Mouse (Mus musculus): ENCODE data around the gene Tbx10. TPM values are rescaled to one million over a fixed set of nuclear protein-coding genes. Genes with fewer than 3 reads are reported as not detected.

Tbx10 gene
- not detected in 2 replicates for polyA plus RNA-seq (2016; fragmentation: Nextera tagmentation; extraction: Ambion mirVana)

- Histone ChIP-seq H3K36me3 (no peaks in the 10 kb centered on the region), H3K27ac (no peak within 1 kb of the TSS), H3K4me3 (no peak within 1 kb of the TSS), H3K9ac (0 out of 2 replicates have a peak within 1 kb of the TSS, but pooled peaks have one; percentile 2), H3K4me2 (replicated peaks) (no peak within 1 kb of the TSS), H3K9me3 (no peaks in the 10 kb centered on the region), H3K4me1 (no peaks in the 10 kb centered on the region; the same call in 1 of the 2 replicates), H3K27me3 (no peaks in the 10 kb centered on the region)
- no peak for ATAC-seq (ENCODE audit: insufficient number of reproducible peaks, insufficient read depth, low FRiP score, low TSS enrichment)
- 62% methylated on average over 5 of the region's 5 CpGs for WGBS
Measured at GRCm38 (mm10) chr19:3992416-3992815, at the start of gene Tbx10. Gene Tbx10 (plus strand): TSS chr19:3992752.

GRCm38 (mm10) chr19:3942986-3943735 lies 49.4 kb upstream of the Tbx10 start:
- H3K4me2 ChIP-seq (replicated peaks), result 0 out of 2 replicates have a peak overlapping the region, but pooled peaks have one; percentile 20
- WGBS, result 17% methylated on average over 27 of the region's 27 CpGs
- H3K4me1 ChIP-seq, result no peaks in the 10 kb centered on the region
- H3K27ac ChIP-seq, result no peak overlapping the region
- H3K9ac ChIP-seq, result no peak overlapping the region
- H3K27me3 ChIP-seq, result no peaks in the 10 kb centered on the region
- H3K4me3 ChIP-seq, result no peak overlapping the region
- no peaks in the 10 kb centered on the region for H3K9me3 ChIP-seq
- no peak for ATAC-seq (ENCODE audit: insufficient number of reproducible peaks, insufficient read depth, low FRiP score, low TSS enrichment)
- H3K36me3 ChIP-seq, result no peaks in the 10 kb centered on the region

DNA sequence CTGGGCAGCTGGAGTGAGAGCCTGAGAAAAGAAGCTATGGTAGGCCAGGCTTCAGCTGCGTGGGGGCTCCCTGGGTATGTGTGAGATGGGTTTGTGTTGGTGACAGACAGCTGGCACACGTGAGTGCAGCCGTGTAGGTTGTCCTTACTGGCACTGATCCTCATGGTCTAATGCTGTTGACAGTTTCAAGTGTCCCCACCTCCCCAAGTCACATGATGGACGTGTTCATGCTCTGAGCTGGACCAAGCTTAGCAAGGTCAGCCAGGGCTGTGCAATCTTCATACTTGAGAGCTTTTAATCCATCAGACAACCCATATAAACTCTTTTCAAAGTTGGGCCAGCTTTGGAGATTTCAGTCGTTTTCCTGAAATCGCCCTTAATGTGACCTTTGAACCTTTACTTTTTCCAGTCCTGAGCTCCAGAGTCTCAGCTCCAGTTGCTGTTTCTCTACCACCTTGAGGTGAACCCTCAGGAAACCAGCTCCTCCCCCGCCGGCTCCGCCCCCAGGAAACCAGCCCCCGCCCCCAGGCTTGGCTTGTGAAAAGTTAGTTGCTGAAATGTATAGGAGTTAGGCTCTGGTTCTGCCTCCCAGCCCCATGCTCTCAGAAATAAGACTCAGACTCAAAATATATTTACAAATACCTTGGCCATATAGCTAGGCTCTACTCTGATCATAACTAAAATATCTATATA lies 46.5 kb upstream of the Tbx10 start:
- Histone ChIP-seq H3K27me3 (no peaks in the 10 kb centered on the region), H3K36me3 (no peaks in the 10 kb centered on the region), H3K4me1 (no peaks in the 10 kb centered on the region), H3K9ac (no peak overlapping the region), H3K9me3 (no peaks in the 10 kb centered on the region), H3K4me3 (no peak overlapping the region), H3K4me2 (replicated peaks) (no peak overlapping the region), H3K27ac (no peak overlapping the region)
- no peak for ATAC-seq (ENCODE audit: insufficient number of reproducible peaks, insufficient read depth, low FRiP score, low TSS enrichment)
- WGBS, result 32% methylated on average over 10 of the region's 10 CpGs

GRCm38 (mm10) chr19:3946715-3947114 lies 45.8 kb upstream of the Tbx10 start:
- no peak overlapping the region for H3K9ac ChIP-seq
- H3K9me3 ChIP-seq, result no peaks in the 10 kb centered on the region
- ATAC-seq (ENCODE audit: insufficient number of reproducible peaks, insufficient read depth, low FRiP score, low TSS enrichment), result no peak
- H3K27ac ChIP-seq, result no peak overlapping the region
- 18% methylated on average over 2 of the region's 2 CpGs for WGBS
- no peak overlapping the region for H3K4me2 ChIP-seq (replicated peaks)
- no peaks in the 10 kb centered on the region for H3K4me1 ChIP-seq
- no peaks in the 10 kb centered on the region for H3K27me3 ChIP-seq
- H3K36me3 ChIP-seq, result no peaks in the 10 kb centered on the region
- no peak overlapping the region for H3K4me3 ChIP-seq

DNA sequence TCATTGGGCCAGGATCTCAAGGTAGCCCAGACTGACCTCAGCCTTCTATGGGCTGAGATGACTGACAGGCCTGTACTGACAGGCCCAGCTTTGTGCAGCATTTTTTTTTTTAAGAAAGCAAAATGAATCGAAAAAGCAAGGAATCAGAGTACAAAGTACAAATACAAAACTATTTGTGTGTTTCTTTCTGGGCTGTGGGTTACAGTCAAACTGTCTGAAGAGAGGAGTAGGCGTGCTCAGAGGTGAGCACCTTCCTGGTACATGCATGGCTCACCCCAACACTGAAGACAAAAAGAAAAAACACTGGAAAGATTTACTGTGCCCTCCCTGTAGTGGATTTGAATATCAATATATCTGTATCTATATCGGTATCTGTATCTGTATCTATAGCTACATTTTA lies 44.7 kb upstream of the Tbx10 start:
- WGBS, result 72% methylated on average over 3 of the region's 3 CpGs
- no peak for ATAC-seq (ENCODE audit: insufficient number of reproducible peaks, insufficient read depth, low FRiP score, low TSS enrichment)
- H3K4me3 ChIP-seq, result no peak overlapping the region

GRCm38 (mm10) chr19:3948546-3948945 lies 44.0 kb upstream of the Tbx10 start:
- Histone ChIP-seq H3K27ac (no peak overlapping the region), H3K9ac (no peak overlapping the region)
- 70% methylated on average over 14 of the region's 14 CpGs for WGBS

More for the DNA sequence above, 44.7 kb upstream of the Tbx10 start:
- no peaks in the 10 kb centered on the region for H3K4me1 ChIP-seq
- H3K9me3 ChIP-seq, result no peaks in the 10 kb centered on the region
- H3K27me3 ChIP-seq, result no peaks in the 10 kb centered on the region
- no peak overlapping the region for H3K9ac ChIP-seq
- H3K27ac ChIP-seq, result no peak overlapping the region
- H3K36me3 ChIP-seq, result no peaks in the 10 kb centered on the region
- no peak overlapping the region for H3K4me2 ChIP-seq (replicated peaks)

DNA sequence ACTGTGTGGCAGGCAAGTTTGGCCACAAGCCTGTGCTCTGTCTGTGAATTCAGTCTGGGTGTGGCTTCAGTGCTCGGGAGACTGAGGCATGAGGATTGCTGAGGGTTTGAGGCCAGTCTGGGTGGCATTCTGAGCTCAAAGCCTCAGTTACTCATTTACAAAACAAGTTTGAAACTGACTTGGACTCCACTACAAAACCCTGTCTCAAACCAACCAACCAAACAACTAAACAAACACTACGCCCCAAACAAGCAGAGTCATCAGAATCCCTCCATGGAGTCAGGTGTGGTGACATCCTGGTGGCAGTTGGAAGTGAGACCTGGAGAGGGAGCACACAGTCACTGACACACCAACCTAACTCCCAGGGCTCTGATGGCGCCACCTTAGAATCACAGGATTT lies 42.2 kb upstream of the Tbx10 start:
- no peak overlapping the region for H3K27ac ChIP-seq
- H3K4me1 ChIP-seq, result no peaks in the 10 kb centered on the region
- H3K9ac ChIP-seq, result no peak overlapping the region
- H3K9me3 ChIP-seq, result no peaks in the 10 kb centered on the region
- 84% methylated on average over 3 of the region's 3 CpGs for WGBS
- no peak overlapping the region for H3K4me2 ChIP-seq (replicated peaks)
- no peaks in the 10 kb centered on the region for H3K36me3 ChIP-seq
- no peaks in the 10 kb centered on the region for H3K27me3 ChIP-seq
- no peak for ATAC-seq (ENCODE audit: insufficient number of reproducible peaks, insufficient read depth, low FRiP score, low TSS enrichment)
- H3K4me3 ChIP-seq, result no peak overlapping the region

More at GRCm38 (mm10) chr19:3948546-3948945, 44.0 kb upstream of the Tbx10 start:
- H3K4me3 ChIP-seq, result no peak overlapping the region
- H3K27me3 ChIP-seq, result no peaks in the 10 kb centered on the region
- no peak for ATAC-seq (ENCODE audit: insufficient number of reproducible peaks, insufficient read depth, low FRiP score, low TSS enrichment)
- H3K4me2 ChIP-seq (replicated peaks), result no peak overlapping the region
- H3K36me3 ChIP-seq, result no peaks in the 10 kb centered on the region
- no peaks in the 10 kb centered on the region for H3K4me1 ChIP-seq
- H3K9me3 ChIP-seq, result no peaks in the 10 kb centered on the region

DNA sequence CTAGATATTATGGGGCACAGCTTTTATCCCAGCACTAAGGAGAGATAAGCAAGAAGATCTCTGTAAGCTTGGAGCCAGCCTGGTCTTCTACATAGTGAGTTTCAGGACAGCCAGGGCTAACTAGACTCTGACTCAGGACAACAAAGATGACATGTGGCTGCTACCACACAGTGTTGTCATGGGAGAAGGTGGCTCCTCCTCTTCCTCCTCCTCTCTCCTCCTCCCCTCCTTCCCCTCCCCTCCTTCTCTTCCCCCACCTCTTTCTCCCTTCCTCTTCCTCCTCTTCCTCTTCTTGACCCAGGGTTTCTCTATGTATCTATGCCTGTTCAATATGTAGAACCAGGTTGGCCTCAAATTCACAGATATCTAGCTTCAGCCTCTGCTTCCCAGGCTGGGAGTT lies 41.1 kb upstream of the Tbx10 start:
- Histone ChIP-seq H3K9ac (no peak overlapping the region), H3K4me1 (no peaks in the 10 kb centered on the region), H3K9me3 (no peaks in the 10 kb centered on the region), H3K27me3 (no peaks in the 10 kb centered on the region), H3K4me3 (no peak overlapping the region), H3K36me3 (no peaks in the 10 kb centered on the region), H3K27ac (no peak overlapping the region), H3K4me2 (replicated peaks) (no peak overlapping the region)
- ATAC-seq (ENCODE audit: insufficient number of reproducible peaks, insufficient read depth, low FRiP score, low TSS enrichment), result no peak

GRCm38 (mm10) chr19:3952099-3952498 lies 40.5 kb upstream of the Tbx10 start:
- Histone ChIP-seq H3K4me3 (no peak overlapping the region), H3K9me3 (no peaks in the 10 kb centered on the region), H3K4me1 (no peaks in the 10 kb centered on the region), H3K27me3 (no peaks in the 10 kb centered on the region), H3K4me2 (replicated peaks) (no peak overlapping the region), H3K36me3 (no peaks in the 10 kb centered on the region), H3K9ac (no peak overlapping the region), H3K27ac (no peak overlapping the region)
- WGBS, result 46% methylated on average over 1 of the region's 1 CpGs
- no peak for ATAC-seq (ENCODE audit: insufficient number of reproducible peaks, insufficient read depth, low FRiP score, low TSS enrichment)

DNA sequence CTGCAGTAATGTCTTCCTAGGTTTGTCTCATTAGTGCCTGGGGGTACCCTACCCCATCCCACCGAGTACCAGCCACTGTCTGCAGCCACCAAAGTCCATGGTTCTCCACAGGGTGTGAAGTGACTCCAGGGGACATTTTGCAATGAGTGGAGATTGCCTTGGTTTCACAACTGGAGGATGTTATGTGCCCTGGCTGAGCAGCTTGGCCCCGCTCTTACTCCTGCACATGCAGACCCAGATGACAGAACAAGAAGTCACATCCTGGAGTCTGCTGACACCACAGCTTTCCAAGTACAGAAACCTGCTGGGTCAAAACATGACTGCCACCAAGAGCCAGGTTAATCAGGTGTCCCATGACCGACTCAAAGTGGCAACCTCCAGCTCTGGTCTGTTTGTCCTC lies 37.5 kb upstream of the Tbx10 start:
- no peak overlapping the region for H3K4me3 ChIP-seq
- H3K9ac ChIP-seq, result no peak overlapping the region
- no peak overlapping the region for H3K27ac ChIP-seq
- no peak for ATAC-seq (ENCODE audit: insufficient number of reproducible peaks, insufficient read depth, low FRiP score, low TSS enrichment)
- no peaks in the 10 kb centered on the region for H3K9me3 ChIP-seq
- no peaks in the 10 kb centered on the region for H3K4me1 ChIP-seq
- H3K4me2 ChIP-seq (replicated peaks), result no peak overlapping the region
- no peaks in the 10 kb centered on the region for H3K36me3 ChIP-seq
- 82% methylated on average over 3 of the region's 3 CpGs for WGBS
- no peaks in the 10 kb centered on the region for H3K27me3 ChIP-seq

GRCm38 (mm10) chr19:3955804-3956203 lies 36.7 kb upstream of the Tbx10 start:
- Histone ChIP-seq H3K36me3 (no peaks in the 10 kb centered on the region), H3K4me3 (no peak overlapping the region), H3K9me3 (no peaks in the 10 kb centered on the region), H3K27ac (no peak overlapping the region), H3K27me3 (no peaks in the 10 kb centered on the region), H3K4me2 (replicated peaks) (no peak overlapping the region), H3K9ac (no peak overlapping the region), H3K4me1 (no peaks in the 10 kb centered on the region)
- ATAC-seq (ENCODE audit: insufficient number of reproducible peaks, insufficient read depth, low FRiP score, low TSS enrichment), result no peak
- WGBS, result 61% methylated on average over 4 of the region's 4 CpGs

Data from embryonic facial prominence, embryonic 12.5 days (tissue).